Mouse (Mus musculus) heart, postnatal 0 days (tissue): Measurements from ENCODE around the gene Olfr484.

ENCODE experiments used
- CTCF ChIP-seq: IDR thresholded peaks from 2 replicates; pipeline ENCODE4 v1.5.1; 2016; ENCODE audit warnings: antibody characterized with exemption, control low read depth, low read depth
- EP300 ChIP-seq: IDR thresholded peaks from 2 replicates; pipeline ENCODE4 v1.6.1; 2016; ENCODE audit warnings: antibody characterized with exemption, low read depth

- no peak for TF ChIP-seq CTCF
- TF ChIP-seq EP300: no peak
These were observed 32.5 kb upstream of the Olfr484 start, which contains the start of gene Olfr485 for GRCm38 (mm10) chr7:108159771-108160170.
